Mouse (Mus musculus): Measurements from ENCODE around the gene Aqp1.
A peak's percentile ranks its signal among the peaks of the same experiment; 100 is the strongest.

Aqp1 gene

GRCm38 (mm10) chr6:55362663-55363062 lies 26.4 kb downstream of the Aqp1 start:
- no peak for DNase-seq

- DNase-seq, result no peak
Observed at GRCm38 (mm10) chr6:55367126-55367525, 30.9 kb downstream of the Aqp1 start.

GRCm38 (mm10) chr6:55370831-55371230 lies 34.6 kb downstream of the Aqp1 start:
- no peak for DNase-seq

GRCm38 (mm10) chr6:55376076-55376475 lies 39.8 kb downstream of the Aqp1 start, which contains the start of gene Ghrhr:
Ghrhr (plus strand) TSS chr6:55376295.
- DNase-seq, result no peak

DNA sequence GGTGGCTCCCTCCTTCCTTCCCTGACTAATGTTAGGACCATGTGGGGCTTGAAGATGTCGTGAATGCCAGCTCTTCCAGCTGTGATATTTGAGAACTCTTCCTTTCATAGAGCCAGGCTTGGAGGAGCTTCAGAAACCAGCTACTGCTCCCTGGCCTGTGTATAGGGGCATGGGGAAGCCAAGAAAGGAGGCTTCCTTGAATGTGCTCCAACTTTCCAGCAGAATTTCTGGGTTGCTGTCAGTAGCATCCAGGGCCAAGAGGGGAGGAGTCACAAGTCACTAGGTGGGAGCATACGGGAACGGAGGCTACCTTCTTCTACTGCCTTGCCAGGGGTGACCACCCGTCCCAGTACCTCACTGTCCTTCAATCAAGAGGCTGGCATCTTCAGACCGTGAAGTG lies 40.3 kb downstream of the Aqp1 start:
- DNase-seq, result no peak

DNA sequence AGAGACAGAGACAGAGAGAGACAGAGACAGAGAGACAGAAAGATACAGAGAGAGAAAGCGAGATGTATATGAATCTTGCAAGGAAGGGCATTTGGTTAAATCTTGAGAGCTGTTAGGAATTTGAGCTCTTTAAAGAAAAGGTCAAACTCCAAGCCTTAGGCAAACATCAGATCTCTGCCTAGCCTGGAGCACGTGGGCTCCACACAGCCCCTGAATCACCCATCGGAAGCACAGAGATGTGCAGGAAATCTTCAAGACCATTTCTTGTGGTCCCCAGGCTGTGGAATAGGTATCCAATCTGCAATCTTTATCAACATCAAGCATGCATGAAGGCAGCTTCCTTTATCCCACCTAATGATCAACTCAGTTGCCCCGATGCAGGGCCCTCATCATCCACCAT lies 41.2 kb downstream of the Aqp1 start:
- DNase-seq, result no peak

DNA sequence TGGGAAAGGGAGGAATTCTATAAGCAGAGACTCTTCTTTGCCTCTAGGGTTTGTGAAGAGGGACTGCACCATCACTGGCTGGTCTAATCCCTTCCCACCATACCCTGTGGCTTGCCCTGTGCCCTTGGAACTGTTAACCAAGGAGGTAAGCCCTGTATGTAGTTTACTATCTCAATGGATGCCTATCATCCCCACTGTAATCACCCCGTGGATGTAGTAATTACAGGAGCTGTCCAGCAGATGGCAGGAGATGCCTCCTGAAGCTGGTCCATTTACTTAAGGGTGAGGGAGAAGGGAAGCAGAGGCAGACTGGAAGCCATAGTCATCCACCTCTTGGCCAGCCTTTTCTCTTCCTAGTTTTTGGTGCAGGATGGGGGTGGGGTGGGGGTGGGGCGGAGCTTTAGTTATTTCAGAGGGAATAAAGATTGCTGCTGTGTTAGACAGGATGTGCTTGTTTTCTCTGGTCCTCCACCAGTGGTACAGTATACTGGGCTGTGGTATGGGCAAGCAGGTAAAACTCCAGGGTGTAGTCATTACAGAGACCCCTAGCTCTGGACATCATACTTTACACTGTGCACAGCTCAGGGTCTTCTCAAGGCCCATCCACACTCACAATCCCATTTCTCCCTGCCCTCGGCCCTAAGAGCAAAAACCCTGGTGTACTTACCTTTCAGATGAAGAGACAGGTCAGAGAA lies 43.6 kb downstream of the Aqp1 start:
- DNase-seq, result peak; percentile 56

DNA sequence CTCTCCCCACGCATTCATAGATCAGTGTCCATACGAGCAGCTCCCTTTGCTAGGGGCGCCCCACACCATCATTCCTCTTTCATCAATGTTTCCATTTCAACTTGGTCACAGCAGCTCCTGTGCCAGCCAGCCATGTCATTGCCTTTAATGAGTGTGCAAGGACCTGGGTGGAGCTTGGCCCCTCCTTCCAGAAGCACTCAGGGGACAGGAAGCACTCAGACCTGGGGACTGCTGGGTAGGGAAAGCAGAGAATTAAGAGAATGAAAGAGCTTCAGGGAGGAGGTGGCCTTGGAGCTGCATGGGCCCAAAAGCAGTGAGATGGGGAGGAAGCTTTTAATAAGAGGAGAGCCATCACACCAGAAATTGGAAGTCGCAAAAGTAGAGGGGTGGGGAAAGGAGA lies 45.7 kb downstream of the Aqp1 start:
- DNase-seq, result no peak

GRCm38 (mm10) chr6:55383897-55384296 lies 47.7 kb downstream of the Aqp1 start:
- peak; percentile 65 for DNase-seq

DNA sequence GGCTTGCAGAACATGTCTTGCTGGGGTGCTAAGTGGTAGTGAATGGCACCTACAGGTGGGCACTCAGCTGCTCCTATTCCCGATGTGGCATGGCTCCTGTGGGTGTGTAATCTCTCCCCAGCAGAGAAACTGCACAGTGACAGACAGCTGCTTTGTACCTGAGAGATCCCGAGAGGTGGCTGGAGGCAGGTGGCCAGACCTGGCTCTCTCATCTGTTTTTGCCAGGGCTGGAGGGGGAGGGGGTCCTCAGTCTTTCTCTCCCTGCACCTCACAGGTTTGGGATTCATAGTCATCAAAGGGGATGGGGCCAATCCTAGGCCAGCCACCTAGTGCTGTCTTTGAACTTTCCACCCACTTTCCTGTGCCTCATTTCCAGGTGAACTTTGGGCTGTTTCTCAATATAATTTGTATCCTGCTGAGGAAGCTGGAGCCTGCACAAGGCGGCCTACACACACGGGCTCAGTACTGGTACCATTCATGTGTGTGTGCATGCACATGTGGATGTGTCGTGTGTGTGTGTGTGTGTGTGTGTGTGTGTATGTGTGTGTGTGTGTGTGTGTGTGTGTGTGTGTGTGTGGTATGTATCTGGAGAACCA lies 48.2 kb downstream of the Aqp1 start:
- no peak for DNase-seq

DNA sequence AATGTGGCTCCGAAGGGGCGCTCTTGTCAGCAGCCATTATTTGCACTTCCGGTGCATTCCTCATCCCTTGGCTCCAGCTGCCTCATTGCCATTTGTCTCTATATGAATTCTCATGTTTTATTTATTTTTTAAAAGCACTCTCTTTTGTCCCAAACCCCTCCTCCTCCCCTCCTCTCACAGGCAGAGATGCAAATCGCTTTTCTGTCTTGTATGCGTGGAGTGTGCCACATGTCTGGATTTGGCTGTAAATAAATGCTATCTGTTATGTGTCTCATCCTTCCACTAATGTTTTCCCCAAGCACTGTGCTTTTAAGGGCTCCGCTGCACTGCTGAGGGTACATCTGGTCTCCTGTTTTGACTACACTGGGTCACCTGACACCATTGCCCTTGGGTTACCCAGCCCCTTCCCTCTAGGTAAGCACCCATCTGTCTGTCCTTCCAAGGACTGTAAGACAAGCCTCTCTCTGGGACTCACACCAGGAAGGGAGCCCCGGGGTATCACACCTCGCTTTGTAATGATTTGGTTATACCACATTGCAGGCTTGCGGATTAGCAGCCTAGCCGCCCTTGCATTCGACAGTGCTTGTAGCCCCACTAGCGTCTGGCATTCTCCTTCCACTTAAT lies 52.4 kb downstream of the Aqp1 start:
- no peak for DNase-seq

DNA sequence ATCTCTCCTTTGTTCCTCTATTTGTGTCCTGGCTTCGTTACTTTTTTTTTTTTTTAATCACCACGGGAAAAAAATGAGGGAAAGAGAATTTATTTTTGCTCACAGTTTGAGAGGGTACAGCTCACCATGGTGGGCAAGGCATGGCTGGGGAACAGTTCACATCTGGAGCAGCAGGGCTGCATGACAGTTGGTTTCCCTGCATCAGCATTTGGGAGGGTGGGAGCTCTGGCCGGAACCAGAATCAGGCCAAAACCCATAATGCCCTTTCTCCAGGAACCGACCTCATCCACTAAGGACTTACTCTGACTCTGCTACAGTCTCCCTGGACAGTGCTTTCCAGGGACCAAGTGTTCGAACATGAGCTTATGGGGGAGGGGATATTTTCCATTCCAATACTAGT lies 53.1 kb downstream of the Aqp1 start:
- DNase-seq, result no peak

DNA sequence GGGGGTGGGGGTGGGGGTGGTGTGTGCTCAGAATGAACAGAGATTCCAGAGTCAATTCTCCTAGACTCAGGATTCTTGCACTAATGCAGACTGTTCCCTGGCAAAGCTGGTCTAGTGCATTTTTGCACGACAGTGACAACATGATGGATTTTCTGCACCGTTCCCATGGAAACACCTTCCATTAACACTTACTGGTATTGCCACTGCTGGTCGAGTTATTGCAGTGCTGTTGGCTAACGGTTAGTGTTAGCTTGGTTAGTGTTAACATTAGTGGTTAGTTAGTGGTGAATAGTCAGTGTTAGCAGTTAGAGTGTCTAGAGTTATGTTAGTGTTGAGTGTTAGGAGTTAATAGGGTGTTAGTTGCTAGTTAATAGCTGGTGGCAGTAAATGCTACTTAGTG lies 55.6 kb downstream of the Aqp1 start:
- DNase-seq, result no peak

- DNase-seq, result peak; percentile 70
Observed at GRCm38 (mm10) chr6:55392453-55392852, 56.2 kb downstream of the Aqp1 start.

DNA sequence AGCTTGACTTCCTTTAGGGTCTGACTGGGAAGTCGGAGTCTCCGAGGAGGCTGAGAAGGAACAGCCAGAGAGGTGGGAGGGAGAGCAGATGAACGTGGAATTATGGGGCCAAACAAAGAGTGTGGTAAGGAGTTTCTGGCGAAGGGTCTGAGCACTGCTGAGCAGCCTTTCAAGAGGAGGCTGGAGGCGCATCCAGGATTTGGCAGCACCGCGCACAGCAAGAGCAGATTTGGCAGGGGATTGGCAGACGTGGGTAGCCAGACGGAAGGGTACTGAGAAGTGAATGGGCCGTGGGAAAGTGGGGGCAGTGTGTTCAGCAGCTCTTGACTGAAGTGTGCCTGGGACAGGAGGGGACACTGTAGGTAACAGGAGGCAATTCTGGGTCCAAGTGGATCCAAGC lies 58.6 kb downstream of the Aqp1 start:
- DNase-seq, result no peak

- DNase-seq, result peak; percentile 31
Observed at GRCm38 (mm10) chr6:55396176-55396575, 59.9 kb downstream of the Aqp1 start.

GRCm38 (mm10) chr6:55396622-55397041 lies 60.4 kb downstream of the Aqp1 start:
- no peak for DNase-seq
